Mouse (Mus musculus) hindbrain, embryonic 10.5 days (tissue): ENCODE measurements at regions not wholly inside any gene's neighbourhood (a gene's known extent, or its start where the extent isn't known, plus 50 kb on each side); places are given as distances from the start of the nearest gene placed in this dataset.

ENCODE experiments used
- DNase-seq: peaks from one replicate; pipeline ENCODE4 v3.0.0-alpha.2; 2017; ENCODE audit warnings: low spot score
- H3K27ac ChIP-seq: fragments of 300-500 bp; sonication (generic); 2 replicates; pipeline ENCODE4 v1.5.1; 2016; ENCODE audit warnings: mild to moderate bottlenecking, moderate library complexity
- H3K27me3 ChIP-seq: fragments of 300-500 bp; sonication (generic); 2 replicates; pipeline ENCODE4 v1.6.1; 2016; ENCODE audit warnings: mild to moderate bottlenecking; ENCODE audit not compliant: poor library complexity, insufficient read depth, severe bottlenecking
- H3K36me3 ChIP-seq: fragments of 300-500 bp; sonication (generic); 2 replicates; pipeline ENCODE4 v1.6.1; 2016; ENCODE audit warnings: mild to moderate bottlenecking, moderate library complexity
- H3K4me1 ChIP-seq: fragments of 300-500 bp; sonication (generic); replicated peaks from 2 replicates; pipeline ENCODE4 v1.6.1; 2016; ENCODE audit warnings: mild to moderate bottlenecking
- H3K4me3 ChIP-seq: fragments of 300-500 bp; sonication (generic); 2 replicates; pipeline ENCODE4 v1.5.1; 2016; ENCODE audit warnings: mild to moderate bottlenecking, moderate library complexity
- H3K9me3 ChIP-seq: fragments of 300-500 bp; sonication (generic); 2 replicates; pipeline ENCODE4 v1.6.1; 2016; ENCODE audit warnings: mild to moderate bottlenecking, moderate library complexity
- WGBS: fragments of 180-500 bp; shearing (Covaris S2); methylation state at CpG from one replicate; pipeline ENCODE4 v1.1.7; 2016; 5-methylcytosine and 5-hydroxymethylcytosine counted together

DNA sequence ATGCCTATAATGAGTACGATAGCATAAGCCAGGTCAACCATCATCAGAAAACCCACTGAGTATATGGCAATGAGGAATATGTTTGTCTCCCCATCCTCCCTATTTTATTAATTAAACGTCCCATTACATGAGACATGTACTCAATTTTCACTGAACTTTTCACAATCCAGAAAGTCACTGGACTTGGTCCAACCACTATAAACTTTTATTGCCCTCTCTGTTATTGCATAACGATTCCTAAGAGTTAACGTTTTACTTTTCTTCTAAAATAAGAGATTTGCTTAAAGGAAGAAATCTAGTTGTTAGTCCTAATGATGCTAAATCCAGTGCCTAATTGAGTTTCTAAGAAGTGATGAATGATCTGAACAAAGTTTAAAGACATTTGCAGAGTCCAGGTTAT is 236.0 kb upstream of the Atp2b1 start:
- Histone ChIP-seq H3K27ac (no peak overlapping the region), H3K9me3 (no peaks in the 10 kb centered on the region), H3K27me3 (no peaks in the 10 kb centered on the region), H3K4me3 (no peak overlapping the region), H3K4me1 (no peaks in the 10 kb centered on the region), H3K36me3 (no peaks in the 10 kb centered on the region)
- WGBS = 92% methylated on average over 4 of the region's 4 CpGs
- no peak for DNase-seq

DNA sequence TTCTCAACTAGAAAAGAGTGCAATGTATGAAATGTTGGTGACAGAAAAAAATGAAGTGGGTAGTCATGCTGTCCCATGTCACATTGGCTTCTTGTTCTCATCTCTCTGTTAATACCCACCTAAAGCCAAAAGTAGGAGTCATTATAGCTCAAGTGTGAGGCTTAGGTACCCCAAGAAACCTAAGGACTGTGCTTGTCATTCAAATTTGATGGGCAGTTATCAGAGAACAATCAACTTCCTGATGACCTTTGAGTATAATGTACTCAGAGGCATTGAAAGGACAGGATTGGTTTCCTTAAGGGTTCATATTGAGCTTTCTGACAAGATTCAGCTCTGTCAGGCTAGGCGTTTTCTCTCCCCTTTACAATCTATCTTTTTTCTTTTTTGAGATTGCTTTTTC is 231.8 kb upstream of the Atp2b1 start:
- Histone ChIP-seq H3K4me3 (no peak overlapping the region), H3K27ac (no peak overlapping the region), H3K36me3 (no peaks in the 10 kb centered on the region), H3K27me3 (no peaks in the 10 kb centered on the region), H3K4me1 (peaks cover 3% of the 10 kb centered on the region; the same call in 1 of the 2 replicates), H3K9me3 (no peaks in the 10 kb centered on the region)
- WGBS = 89% methylated on average over 1 of the region's 1 CpGs
- no peak for DNase-seq

DNA sequence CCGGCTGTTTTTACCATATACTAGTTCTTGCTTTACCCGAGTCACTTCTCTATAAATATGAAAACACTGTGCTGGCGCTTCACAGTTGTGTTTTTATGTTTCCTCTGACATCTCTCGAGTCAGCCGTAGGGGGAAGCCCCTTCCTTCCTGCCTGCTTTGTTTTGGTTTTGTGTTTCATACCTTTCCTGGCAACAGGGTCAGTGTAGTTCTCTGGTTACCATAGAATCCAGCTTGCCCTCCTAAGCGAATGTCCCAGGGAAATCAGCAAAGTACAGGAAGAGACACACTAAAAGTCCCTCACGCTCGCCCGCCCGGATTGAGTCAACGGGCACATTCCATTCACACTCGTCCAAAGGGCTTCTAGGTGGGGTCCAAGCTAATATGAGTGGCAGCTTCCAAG is 230.0 kb upstream of the Atp2b1 start:
- H3K27me3 ChIP-seq = no peaks in the 10 kb centered on the region
- H3K4me3 ChIP-seq = no peak overlapping the region
- H3K9me3 ChIP-seq = no peaks in the 10 kb centered on the region
- H3K4me1 ChIP-seq = peaks cover 3% of the 10 kb centered on the region; the same call in 1 of the 2 replicates
- H3K27ac ChIP-seq = no peak overlapping the region
- 48% methylated on average over 12 of the region's 12 CpGs for WGBS
- H3K36me3 ChIP-seq = no peaks in the 10 kb centered on the region
- DNase-seq = peak; percentile 27

DNA sequence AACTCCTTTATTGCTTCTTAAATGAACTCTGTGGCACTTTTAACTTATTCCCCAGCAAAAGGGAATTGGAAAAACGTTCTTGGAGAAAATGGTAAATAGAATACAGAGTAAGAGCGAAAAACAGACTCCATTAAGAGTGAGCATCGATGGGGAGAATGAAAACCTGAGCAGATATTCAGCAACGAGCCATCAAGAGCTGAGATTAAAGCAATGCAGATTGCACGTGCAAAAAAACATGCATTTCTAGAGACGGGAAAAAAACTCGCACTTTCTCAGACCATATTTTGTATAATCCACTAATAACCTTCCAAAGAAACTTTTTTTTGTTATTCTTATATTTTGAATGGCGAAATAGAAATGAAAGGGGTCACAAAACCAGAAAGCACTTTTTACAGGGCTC is 229.5 kb upstream of the Atp2b1 start:
- Histone ChIP-seq H3K27ac (no peak overlapping the region), H3K36me3 (no peaks in the 10 kb centered on the region), H3K4me1 (peaks cover 3% of the 10 kb centered on the region; the same call in 1 of the 2 replicates), H3K4me3 (no peak overlapping the region), H3K27me3 (no peaks in the 10 kb centered on the region), H3K9me3 (no peaks in the 10 kb centered on the region)
- no peak for DNase-seq
- 80% methylated on average over 8 of the region's 8 CpGs for WGBS

DNA sequence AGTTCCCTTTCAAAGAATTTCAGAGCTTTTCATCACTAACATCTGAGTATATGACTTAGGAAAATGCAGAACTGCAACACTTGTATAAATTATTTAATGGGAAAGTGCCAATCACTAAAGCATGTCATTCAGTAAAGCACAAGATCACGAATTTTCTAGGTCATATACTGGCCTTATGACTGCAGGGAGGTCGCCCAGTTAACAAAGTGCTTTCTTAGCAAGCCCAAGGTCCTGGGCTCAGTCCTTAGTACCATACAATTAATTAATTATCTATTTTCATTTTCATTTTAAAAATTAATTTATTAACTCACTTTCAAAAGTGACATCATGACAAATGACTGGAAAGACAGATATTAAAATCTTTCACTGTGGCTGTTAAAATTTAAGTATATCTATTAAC is 228.5 kb upstream of the Atp2b1 start:
- Histone ChIP-seq H3K27me3 (no peaks in the 10 kb centered on the region), H3K36me3 (no peaks in the 10 kb centered on the region), H3K9me3 (no peaks in the 10 kb centered on the region), H3K4me1 (peaks cover 3% of the 10 kb centered on the region; the same call in 1 of the 2 replicates), H3K4me3 (no peak overlapping the region), H3K27ac (no peak overlapping the region)
- no peak for DNase-seq
- WGBS = 83% methylated on average over 2 of the region's 2 CpGs

DNA sequence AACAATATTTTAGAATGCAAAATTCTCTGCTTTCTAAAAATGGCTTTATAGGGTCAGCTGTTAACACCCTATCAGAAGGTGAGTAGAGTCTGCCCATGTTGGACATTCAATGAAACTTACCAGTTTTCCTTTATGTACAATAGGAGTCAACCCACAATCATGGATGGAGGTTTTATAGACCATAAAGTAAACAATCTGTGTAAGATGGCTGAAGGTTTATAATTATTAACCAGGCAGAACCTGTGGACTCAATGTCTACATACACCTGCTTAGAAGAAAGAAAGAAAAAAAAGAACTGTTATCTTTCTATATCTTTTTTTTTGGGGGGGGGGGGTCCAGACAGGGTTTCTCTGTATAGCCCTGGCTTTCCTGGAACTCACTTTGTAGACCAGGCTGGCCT is 227.8 kb upstream of the Atp2b1 start:
- Histone ChIP-seq H3K4me3 (no peak overlapping the region), H3K27ac (no peak overlapping the region), H3K4me1 (peaks cover 3% of the 10 kb centered on the region; the same call in 1 of the 2 replicates), H3K27me3 (no peaks in the 10 kb centered on the region), H3K9me3 (no peaks in the 10 kb centered on the region), H3K36me3 (no peaks in the 10 kb centered on the region)
- DNase-seq = no peak

DNA sequence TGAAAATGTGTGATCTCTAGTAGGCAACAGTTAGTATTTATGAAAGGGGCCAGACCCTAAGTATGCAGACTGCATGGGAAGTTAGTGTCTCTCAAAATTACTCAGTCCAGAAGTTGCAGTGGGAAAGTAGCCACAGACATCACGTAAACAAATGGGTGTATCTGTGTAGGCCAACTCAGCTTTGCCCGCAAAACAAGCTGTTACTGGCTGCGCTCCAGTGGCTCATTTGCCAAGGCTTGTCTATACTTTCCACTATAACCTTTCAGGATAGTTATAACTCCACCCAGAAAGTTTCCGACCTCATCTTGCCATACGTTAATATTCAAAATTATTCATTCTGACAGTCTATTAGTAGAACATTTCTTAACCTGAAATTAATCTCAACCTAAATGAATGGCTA is 222.4 kb upstream of the Atp2b1 start:
- 95% methylated on average over 5 of the region's 5 CpGs for WGBS

DNA sequence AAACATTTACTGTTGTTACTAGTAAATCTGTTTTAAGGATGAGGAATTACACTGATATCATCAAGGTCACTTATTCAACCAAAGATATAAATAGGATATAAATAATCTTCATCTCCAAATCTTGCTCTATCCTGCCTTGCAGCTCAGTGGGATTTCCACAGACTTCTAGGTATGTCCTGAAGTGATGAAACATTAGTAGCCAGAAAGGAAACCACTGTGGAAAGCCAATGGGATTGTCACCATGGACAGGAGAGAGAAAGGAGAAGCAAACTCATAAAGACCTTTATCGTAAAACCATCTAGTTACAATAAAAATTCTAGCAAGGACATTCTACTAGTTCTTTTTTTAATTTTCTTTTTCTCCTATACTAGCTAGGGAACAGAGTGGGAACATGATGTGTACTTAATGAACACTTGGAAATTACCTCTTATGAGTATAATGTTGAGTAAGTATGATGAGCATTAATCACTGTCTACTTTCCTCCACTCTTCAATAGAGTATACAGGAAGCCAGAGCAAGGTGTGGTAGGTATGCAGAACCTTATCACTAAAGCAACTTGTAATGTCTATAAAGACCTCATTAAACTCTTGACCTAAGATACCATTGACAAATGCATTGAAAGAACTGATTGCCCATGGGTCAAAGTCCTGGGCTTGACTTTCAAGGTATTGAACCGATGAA is 219.4 kb upstream of the Atp2b1 start:
- WGBS = 93% methylated on average over 2 of the region's 2 CpGs
- Histone ChIP-seq H3K9me3 (no peaks in the 10 kb centered on the region), H3K27ac (no peak overlapping the region), H3K36me3 (no peaks in the 10 kb centered on the region), H3K27me3 (no peaks in the 10 kb centered on the region), H3K4me3 (no peak overlapping the region), H3K4me1 (no peaks in the 10 kb centered on the region)
- DNase-seq = no peak

More for the DNA sequence above, 222.4 kb upstream of the Atp2b1 start:
- Histone ChIP-seq H3K4me3 (no peak overlapping the region), H3K27ac (no peak overlapping the region), H3K27me3 (no peaks in the 10 kb centered on the region), H3K9me3 (no peaks in the 10 kb centered on the region), H3K4me1 (no peaks in the 10 kb centered on the region), H3K36me3 (no peaks in the 10 kb centered on the region)
- no peak for DNase-seq

DNA sequence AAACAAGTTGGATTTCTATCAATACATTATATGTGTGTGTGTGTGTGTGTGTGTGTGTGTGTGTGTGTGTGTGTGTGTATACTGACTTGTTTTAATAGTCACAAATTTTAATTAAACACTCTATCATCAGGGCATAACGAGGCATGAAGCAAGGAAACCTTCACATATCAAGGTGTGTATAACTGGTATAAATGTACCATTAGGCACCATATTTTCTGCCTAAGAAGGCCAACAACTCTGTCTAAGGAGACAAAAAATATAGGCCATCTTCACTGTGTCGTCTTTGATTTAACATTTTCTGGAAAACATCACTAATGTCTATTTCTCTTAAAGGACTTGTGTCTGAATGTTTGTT is 218.9 kb upstream of the Atp2b1 start:
- no peaks in the 10 kb centered on the region for H3K9me3 ChIP-seq
- no peak overlapping the region for H3K27ac ChIP-seq
- WGBS = 85% methylated on average over 2 of the region's 2 CpGs
- no peak overlapping the region for H3K4me3 ChIP-seq
- no peaks in the 10 kb centered on the region for H3K27me3 ChIP-seq
- DNase-seq = no peak
- no peaks in the 10 kb centered on the region for H3K36me3 ChIP-seq
- no peaks in the 10 kb centered on the region for H3K4me1 ChIP-seq

DNA sequence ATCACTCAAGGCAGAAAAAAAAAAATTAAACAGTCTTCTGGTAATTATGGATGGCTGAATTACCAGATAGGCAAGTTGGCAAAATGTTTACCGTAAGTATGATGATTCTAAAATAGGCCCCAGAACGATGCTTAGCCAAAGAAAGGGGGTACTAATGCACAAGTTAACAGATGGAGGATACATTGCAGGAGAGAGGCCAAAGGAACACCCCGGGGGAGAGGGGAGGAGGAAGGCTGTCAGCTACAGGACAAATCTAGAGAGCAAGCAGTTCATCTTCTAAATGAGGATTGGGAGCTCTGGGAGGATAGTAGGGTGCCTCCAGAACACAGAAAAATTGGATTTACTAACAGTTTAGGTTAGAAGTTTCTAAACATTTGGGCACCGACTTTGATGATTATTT is 216.3 kb upstream of the Atp2b1 start:
- Histone ChIP-seq H3K4me1 (no peaks in the 10 kb centered on the region), H3K27me3 (no peaks in the 10 kb centered on the region), H3K9me3 (no peaks in the 10 kb centered on the region), H3K27ac (no peak overlapping the region), H3K4me3 (no peak overlapping the region), H3K36me3 (no peaks in the 10 kb centered on the region)
- WGBS = 83% methylated on average over 4 of the region's 4 CpGs
- DNase-seq = no peak

DNA sequence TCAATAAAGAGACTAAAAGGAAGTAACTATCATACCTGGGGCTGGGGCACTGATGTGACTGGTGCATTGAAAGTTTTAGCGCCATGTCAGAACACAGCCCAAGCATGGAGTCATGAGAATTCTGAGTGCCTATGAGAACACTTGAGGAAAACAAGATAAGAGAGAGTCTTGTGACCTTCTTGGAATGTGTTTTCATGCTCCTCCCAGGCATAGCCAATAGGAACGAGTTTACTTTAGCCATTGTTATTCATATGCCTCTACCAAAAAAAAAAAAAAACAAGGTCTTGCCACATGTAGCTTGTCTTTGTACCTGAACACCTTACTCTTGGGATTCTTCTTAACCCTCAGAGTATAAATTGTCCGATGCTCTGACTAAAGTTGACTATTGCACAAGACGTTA is 214.6 kb upstream of the Atp2b1 start:
- H3K36me3 ChIP-seq = no peaks in the 10 kb centered on the region
- 86% methylated on average over 4 of the region's 4 CpGs for WGBS

DNA sequence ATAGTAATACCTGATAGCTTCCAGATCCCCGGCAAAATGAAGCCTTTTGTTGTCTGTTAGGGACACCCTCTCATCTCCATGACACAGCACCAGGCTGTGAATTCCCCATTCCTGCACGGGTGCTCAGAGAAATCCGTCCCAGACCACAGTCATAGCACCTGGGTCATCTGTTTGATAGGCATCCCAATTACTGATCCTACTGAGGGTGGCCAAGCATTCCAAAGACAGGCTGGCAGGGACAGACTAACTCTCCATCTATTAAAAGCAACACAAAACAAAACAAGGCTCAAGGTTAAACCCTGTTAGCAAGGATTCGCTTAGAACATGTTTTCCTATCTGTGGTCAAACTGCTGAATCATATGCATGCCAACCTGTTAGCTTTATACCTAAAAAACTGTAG is 213.8 kb upstream of the Atp2b1 start:
- H3K4me1 ChIP-seq = no peaks in the 10 kb centered on the region
- H3K27me3 ChIP-seq = no peaks in the 10 kb centered on the region
- H3K27ac ChIP-seq = no peak overlapping the region
- no peak for DNase-seq
- H3K36me3 ChIP-seq = no peaks in the 10 kb centered on the region
- H3K9me3 ChIP-seq = no peaks in the 10 kb centered on the region
- H3K4me3 ChIP-seq = no peak overlapping the region
- WGBS = 75% methylated on average over 4 of the region's 4 CpGs

More for the DNA sequence above, 214.6 kb upstream of the Atp2b1 start:
- Histone ChIP-seq H3K9me3 (no peaks in the 10 kb centered on the region), H3K4me1 (no peaks in the 10 kb centered on the region), H3K27ac (no peak overlapping the region), H3K27me3 (no peaks in the 10 kb centered on the region), H3K4me3 (no peak overlapping the region)
- no peak for DNase-seq

DNA sequence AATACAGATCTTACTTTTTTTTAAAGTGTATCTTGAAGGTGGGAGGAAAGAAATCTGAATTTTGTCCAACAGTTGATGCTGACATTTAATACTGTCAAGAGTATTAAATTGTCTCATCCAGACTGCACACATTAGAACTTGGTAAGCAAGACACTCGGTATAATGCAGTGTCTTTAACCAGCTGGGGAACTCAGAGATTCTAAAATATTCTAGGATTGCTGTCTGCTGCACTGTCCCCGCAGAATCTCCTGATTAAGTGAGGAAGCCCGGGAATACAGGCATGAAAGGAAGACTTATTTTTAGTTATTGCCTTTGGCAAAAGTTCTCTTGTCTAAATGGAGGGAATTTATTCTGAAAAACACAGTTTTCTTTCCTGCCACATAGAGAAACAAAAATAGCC is 212.9 kb upstream of the Atp2b1 start:
- 86% methylated on average over 3 of the region's 3 CpGs for WGBS
- Histone ChIP-seq H3K27me3 (no peaks in the 10 kb centered on the region), H3K27ac (no peak overlapping the region), H3K9me3 (no peaks in the 10 kb centered on the region), H3K36me3 (no peaks in the 10 kb centered on the region), H3K4me3 (no peak overlapping the region), H3K4me1 (no peaks in the 10 kb centered on the region)
- DNase-seq = no peak
